Comparison of ENCODE assay signal across 9 mouse cellular contexts in the genomic region with DNA sequence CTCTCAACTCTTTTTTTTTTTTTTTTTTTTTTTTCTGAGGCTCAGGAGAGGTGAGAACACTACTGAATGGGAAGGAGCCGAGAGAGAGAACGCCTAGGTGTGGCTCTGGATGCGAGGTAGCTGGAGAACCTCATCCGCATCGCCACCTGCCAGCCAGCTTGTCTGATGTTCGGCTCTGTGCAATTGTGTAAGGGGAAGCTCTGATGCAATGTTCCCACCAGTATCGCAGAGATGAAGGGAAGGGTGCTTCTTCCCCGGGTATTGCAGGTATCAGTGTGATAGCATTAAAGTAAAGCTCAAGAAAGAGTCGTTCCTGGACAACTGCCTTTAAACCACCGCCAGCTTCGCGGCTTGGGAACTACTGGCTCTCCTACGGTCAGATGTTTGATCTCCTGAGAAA. TPM values are rescaled to one million over a fixed set of nuclear protein-coding genes. Genes with fewer than 3 reads are reported as not detected.
DNase-seq lines count a peak whose midpoint lies in the region; ATAC-seq lines count a peak whose summit lies in the region.
"Had no signal": no experiment of that assay in that cellular context is flagged by ENCODE, and none has a peak within 500 bp of the region (broad histone marks: within the 10 kb centered on the region; RNA-seq: fewer than 3 reads in every experiment).

No protein-coding gene starts in this region.

- no peaks in the 10 kb centered on the region for H3K4me1 ChIP-seq in kidney, embryonic 14.5 days (ENCODE audit: control insufficient read depth, insufficient read depth, low read length)
- peaks cover 26% of the 10 kb centered on the region for H3K4me1 ChIP-seq in embryonic facial prominence, embryonic 10.5 days
- peaks cover 33% of the 10 kb centered on the region for H3K4me1 ChIP-seq in hindbrain, embryonic 13.5 days (replicated peaks)
- peaks cover 36% of the 10 kb centered on the region for H3K4me1 ChIP-seq in midbrain, embryonic 15.5 days

- H3K9ac ChIP-seq in kidney, embryonic 14.5 days (ENCODE audit: low read depth, low read length): peak overlapping the region; percentile 12; the same call in 1 of the 2 replicates
- H3K9ac ChIP-seq in hindbrain, embryonic 13.5 days: peak overlapping the region; percentile 91
- H3K9ac ChIP-seq in midbrain, embryonic 15.5 days: no peak overlapping the region

- H3K27ac ChIP-seq in kidney, embryonic 14.5 days (ENCODE audit: low read depth, low read length): no peak overlapping the region
- H3K27ac ChIP-seq in embryonic facial prominence, embryonic 10.5 days (replicated peaks): no peak overlapping the region
- H3K27ac ChIP-seq in hindbrain, embryonic 13.5 days: no peak overlapping the region
- no peak overlapping the region for H3K27ac ChIP-seq in midbrain, embryonic 15.5 days

- 59% methylated on average over 13 of the region's 13 CpGs for WGBS in kidney, embryonic 14.5 days
- WGBS in embryonic facial prominence, embryonic 10.5 days: 65% methylated on average over 13 of the region's 13 CpGs
- WGBS in hindbrain, embryonic 13.5 days: 60% methylated on average over 13 of the region's 13 CpGs
- 56% methylated on average over 13 of the region's 13 CpGs for WGBS in midbrain, embryonic 15.5 days

- no peaks in the 10 kb centered on the region for H3K36me3 ChIP-seq in kidney, embryonic 14.5 days (ENCODE audit: control insufficient read depth, insufficient read depth, low read length)
- H3K36me3 ChIP-seq in embryonic facial prominence, embryonic 10.5 days (replicated peaks): 0 out of 2 replicates have a peak, but pooled peaks cover 3% of the 10 kb centered on the region
- H3K36me3 ChIP-seq in hindbrain, embryonic 13.5 days: no peaks in the 10 kb centered on the region
- no peaks in the 10 kb centered on the region for H3K36me3 ChIP-seq in midbrain, embryonic 15.5 days (replicated peaks)

- no peaks in the 10 kb centered on the region for H3K9me3 ChIP-seq in kidney, embryonic 14.5 days (ENCODE audit: control insufficient read depth, low read length)
- H3K9me3 ChIP-seq in embryonic facial prominence, embryonic 10.5 days: no peaks in the 10 kb centered on the region
- H3K9me3 ChIP-seq in hindbrain, embryonic 13.5 days: no peaks in the 10 kb centered on the region
- H3K9me3 ChIP-seq in midbrain, embryonic 15.5 days: no peaks in the 10 kb centered on the region

- peaks cover 6% of the 10 kb centered on the region for H3K27me3 ChIP-seq in kidney, embryonic 14.5 days (ENCODE audit: control insufficient read depth, insufficient read depth, low read length)
- peaks cover 33% of the 10 kb centered on the region for H3K27me3 ChIP-seq in embryonic facial prominence, embryonic 10.5 days (replicated peaks; ENCODE audit: low read depth, poor library complexity, severe bottlenecking)
- no peaks in the 10 kb centered on the region for H3K27me3 ChIP-seq in hindbrain, embryonic 13.5 days
- H3K27me3 ChIP-seq in midbrain, embryonic 15.5 days (replicated peaks): no peaks in the 10 kb centered on the region

- DNase-seq in kidney, adult 18-20 months: no peak
- no peak for DNase-seq in embryonic facial prominence, embryonic 10.5 days (ENCODE audit: low spot score)
- DNase-seq in gastrocnemius, postnatal 4 days (ENCODE audit: low spot score in 2 of 2): no peak
- DNase-seq in adrenal gland, adult 2 months: no peak
- no peak for DNase-seq in layer of hippocampus, postnatal 36 days
- DNase-seq: lung, adult 2 months had no signal

- H3K4me2 ChIP-seq in kidney, embryonic 14.5 days (replicated peaks; ENCODE audit: low read depth, low read length): peak overlapping the region; percentile 98; the same call in 1 of the 2 replicates
- H3K4me2 ChIP-seq in hindbrain, embryonic 13.5 days: peak overlapping the region; percentile 65
- H3K4me2 ChIP-seq in midbrain, embryonic 15.5 days: peak overlapping the region; percentile 58

- H3K4me3 ChIP-seq in kidney, embryonic 14.5 days (ENCODE audit: low read length): no peak overlapping the region
- peak overlapping the region; percentile 81; the same call in 1 of the 2 replicates for H3K4me3 ChIP-seq in embryonic facial prominence, embryonic 10.5 days
- H3K4me3 ChIP-seq in hindbrain, embryonic 13.5 days: peak overlapping the region; percentile 73
- peak overlapping the region; percentile 54 for H3K4me3 ChIP-seq in midbrain, embryonic 15.5 days

- ATAC-seq in kidney, embryonic 14.5 days (ENCODE audit: low FRiP score, low TSS enrichment): no peak
- ATAC-seq in hindbrain, embryonic 13.5 days (ENCODE audit: low FRiP score): no peak
- no peak for ATAC-seq in midbrain, embryonic 15.5 days (replicated peaks)

RNA-seq across cellular contexts. Expression of gene Elovl4, which starts 1.7 kb away (rescaled TPM):
- 5.7 and 8.7 TPM in 2 replicates for polyA plus RNA-seq in kidney, embryonic 14.5 days (2014; fragmentation: Nextera tagmentation; extraction: Ambion mirVana)
- polyA plus RNA-seq in embryonic facial prominence, embryonic 10.5 days (2016; fragmentation: Nextera tagmentation; extraction: Ambion mirVana): 22.2 and 22.9 TPM in 2 replicates
- polyA plus RNA-seq in hindbrain, embryonic 13.5 days (2015; fragmentation: Nextera tagmentation; extraction: Ambion mirVana): 82.7 and 82.8 TPM in 2 replicates
- 95.0 and 103 TPM in 2 replicates for polyA plus RNA-seq in midbrain, embryonic 15.5 days (2015; fragmentation: Nextera tagmentation; extraction: Ambion mirVana)
- total RNA-seq in gastrocnemius, postnatal 4 days (2021): 1 to 10 TPM; 1.0 to 1.2 TPM
- total RNA-seq in adrenal gland, adult 2 months (2021): 1 to 10 TPM in 1 of 2 experiments, under 1 TPM in 1; 0.81 to 1.8 TPM
- 1.6 and 1.8 TPM in 2 replicates for polyA plus RNA-seq in adrenal gland, adult 2 months (2012; rRNA removed)
- total RNA-seq in layer of hippocampus, postnatal 36 days (2021): 10 to 100 TPM; 62.1 to 67.0 TPM

RNA-seq across cellular contexts. Expression of gene Ttk, which starts 30.1 kb away (rescaled TPM):
- 29.2 and 37.0 TPM in 2 replicates for polyA plus RNA-seq in kidney, embryonic 14.5 days (2014; fragmentation: Nextera tagmentation; extraction: Ambion mirVana)
- 50.5 and 50.6 TPM in 2 replicates for polyA plus RNA-seq in embryonic facial prominence, embryonic 10.5 days (2016; fragmentation: Nextera tagmentation; extraction: Ambion mirVana)
- 8.3 and 8.8 TPM in 2 replicates for polyA plus RNA-seq in hindbrain, embryonic 13.5 days (2015; fragmentation: Nextera tagmentation; extraction: Ambion mirVana)
- 4.8 and 6.2 TPM in 2 replicates for polyA plus RNA-seq in midbrain, embryonic 15.5 days (2015; fragmentation: Nextera tagmentation; extraction: Ambion mirVana)
- 1 to 10 TPM; 9.4 to 9.7 TPM for total RNA-seq in gastrocnemius, postnatal 4 days (2021)
- total RNA-seq in adrenal gland, adult 2 months (2021): 1 to 10 TPM; 1.2 to 6.5 TPM
- 0.03 and 0.10 TPM in 2 replicates for polyA plus RNA-seq in adrenal gland, adult 2 months (2012; rRNA removed)
- total RNA-seq in layer of hippocampus, postnatal 36 days (2021): under 1 TPM; 0.66 to 0.72 TPM
